Mouse (Mus musculus) megakaryocyte, embryonic 14.5 days (primary cell): ENCODE measurements around the gene Tbc1d4. TPM values are rescaled to one million over a fixed set of nuclear protein-coding genes. Genes with fewer than 3 reads are reported as not detected.

Experiments
- H3K27me3 ChIP-seq: replicated peaks from 2 replicates; pipeline ENCODE3; 2012; ENCODE audit warnings: inconsistent platforms
- H3K36me3 ChIP-seq: replicated peaks from 2 replicates; pipeline ENCODE3; 2012; ENCODE audit warnings: low read length, inconsistent platforms, mixed read lengths
- H3K4me1 ChIP-seq: 2 replicates; pipeline ENCODE4 v1.6.1; 2012; ENCODE audit warnings: inconsistent platforms
- H3K4me3 ChIP-seq: replicated peaks from 2 replicates; pipeline ENCODE3; 2012; ENCODE audit warnings: moderate library complexity, mild to moderate bottlenecking, inconsistent platforms
- H3K9me3 ChIP-seq: 2 replicates; pipeline ENCODE4 v1.6.1; 2012; ENCODE audit warnings: inconsistent platforms
- FLI1 ChIP-seq: IDR thresholded peaks from 2 replicates; pipeline ENCODE4 v1.6.1; 2012; ENCODE audit warnings: low read length, inconsistent platforms, mixed read lengths
- GATA1 ChIP-seq: IDR thresholded peaks from 3 replicates; pipeline ENCODE4 v1.6.1; 2012; ENCODE audit warnings: mixed read lengths, low read length, inconsistent platforms, borderline replicate concordance
- polyA plus RNA-seq: library from polyadenylated mRNA; stranded (reverse); fragments of >175 nt; gene quantifications from 2 replicates; pipeline ENCODE4 v1.2.3, GENCODE M21; 2012; ENCODE audit warnings: low replicate concordance; ENCODE audit not compliant: insufficient read depth

Gene Tbc1d4
- polyA plus RNA-seq, 1 experiment: 1.5 TPM

DNA sequence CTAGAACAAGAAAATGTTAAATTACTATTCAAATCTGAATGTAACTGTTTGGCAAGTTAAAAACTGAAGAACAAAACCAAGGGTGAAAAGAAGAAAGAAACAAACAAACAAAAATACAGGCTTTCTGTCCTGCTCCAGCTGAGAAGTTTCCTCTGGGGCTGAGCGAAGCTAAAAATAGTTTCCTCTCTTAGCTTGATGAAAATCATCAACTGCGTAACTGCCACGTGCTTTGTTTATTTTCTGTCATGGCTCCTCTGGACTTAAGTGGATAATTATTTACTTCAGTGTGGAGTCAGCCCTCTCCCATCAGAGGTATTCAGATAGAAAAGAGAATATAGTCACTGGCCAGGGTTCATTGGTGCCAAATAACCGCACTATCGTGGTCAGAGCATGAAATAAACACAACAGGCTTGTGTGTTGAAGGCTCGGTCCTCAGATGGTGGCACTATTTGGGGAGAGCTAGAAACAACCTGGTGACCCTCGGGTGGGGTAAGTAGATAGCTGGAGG, 35.8 kb downstream of the Tbc1d4 start:
- Histone ChIP-seq H3K36me3 (no peaks in the 10 kb centered on the region), H3K27me3 (no peaks in the 10 kb centered on the region), H3K9me3 (no peaks in the 10 kb centered on the region), H3K4me1 (peaks cover 9% of the 10 kb centered on the region), H3K4me3 (no peak overlapping the region)
- TF ChIP-seq GATA1 (no peak), FLI1 (no peak)

DNA sequence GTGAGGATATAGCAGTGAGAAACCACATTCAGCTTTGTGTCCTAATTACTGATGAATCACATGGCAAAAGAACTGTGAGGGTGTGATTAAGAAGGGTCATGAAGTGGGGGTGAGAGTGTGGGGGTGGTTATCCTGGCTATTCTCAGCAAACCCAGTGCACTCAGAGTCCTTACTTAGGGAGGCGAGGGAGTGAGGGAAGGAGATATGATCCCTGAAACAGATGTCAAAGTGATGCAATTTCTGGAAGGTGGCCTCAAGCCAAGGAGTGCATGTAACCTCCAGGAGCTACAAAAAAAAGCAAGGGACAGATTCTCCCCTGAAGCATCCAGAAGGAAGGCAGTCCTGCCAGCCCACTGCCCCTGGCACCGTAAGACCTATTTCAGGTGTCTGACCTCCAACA, 40.2 kb downstream of the Tbc1d4 start:
- Histone ChIP-seq H3K4me1 (peaks cover 4% of the 10 kb centered on the region), H3K9me3 (no peaks in the 10 kb centered on the region), H3K4me3 (no peak overlapping the region), H3K36me3 (no peaks in the 10 kb centered on the region), H3K27me3 (no peaks in the 10 kb centered on the region)
- TF ChIP-seq FLI1 (no peak), GATA1 (no peak)

DNA sequence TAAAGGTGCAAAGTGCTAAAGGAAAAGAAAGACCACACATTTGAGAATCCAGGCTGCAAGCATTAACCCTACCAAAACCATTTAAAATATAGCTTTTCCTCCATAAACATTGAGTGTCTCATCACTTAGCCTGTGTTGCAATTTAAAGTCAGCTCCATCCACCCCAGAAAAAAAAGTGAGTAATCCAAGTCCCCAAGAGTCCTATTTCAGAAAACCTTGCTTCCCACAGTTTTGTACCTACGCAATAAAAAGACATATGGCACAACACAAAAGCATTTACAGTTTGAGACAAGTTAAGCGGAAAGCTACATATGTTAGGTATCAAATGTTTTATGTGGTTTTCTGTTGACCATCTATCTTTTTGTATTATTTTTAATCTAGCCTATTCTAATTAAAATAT, 42.3 kb downstream of the Tbc1d4 start:
- H3K9me3 ChIP-seq: 0 out of 2 replicates have a peak, but pooled peaks cover 8% of the 10 kb centered on the region
- H3K27me3 ChIP-seq: no peaks in the 10 kb centered on the region
- TF ChIP-seq GATA1: no peak
- TF ChIP-seq FLI1: no peak
- H3K36me3 ChIP-seq: no peaks in the 10 kb centered on the region
- no peak overlapping the region for H3K4me3 ChIP-seq
- peaks cover 4% of the 10 kb centered on the region for H3K4me1 ChIP-seq

DNA sequence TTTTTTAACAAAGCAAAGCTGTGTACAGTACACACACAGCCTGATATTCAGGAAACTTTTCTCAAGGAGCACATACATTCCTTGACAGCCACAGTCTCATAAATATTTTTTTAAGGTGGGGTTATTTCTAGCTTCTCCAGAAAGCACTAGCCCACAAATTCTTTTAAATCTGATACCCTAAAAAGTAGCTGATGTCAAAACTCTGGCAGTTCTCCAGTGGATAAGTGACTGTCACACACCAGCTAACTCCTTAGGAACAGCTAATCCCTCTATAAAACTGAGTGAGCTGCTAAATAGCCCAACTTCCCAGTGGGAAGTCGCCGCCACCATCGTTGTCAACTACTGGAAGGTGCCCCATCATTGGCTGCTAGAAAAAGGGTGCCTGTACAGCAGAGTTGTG, 43.3 kb downstream of the Tbc1d4 start:
- H3K9me3 ChIP-seq: 0 out of 2 replicates have a peak, but pooled peaks cover 8% of the 10 kb centered on the region
- no peak overlapping the region for H3K4me3 ChIP-seq
- TF ChIP-seq FLI1: no peak
- TF ChIP-seq GATA1: no peak
- no peaks in the 10 kb centered on the region for H3K27me3 ChIP-seq
- H3K4me1 ChIP-seq: peaks cover 10% of the 10 kb centered on the region
- no peaks in the 10 kb centered on the region for H3K36me3 ChIP-seq

DNA sequence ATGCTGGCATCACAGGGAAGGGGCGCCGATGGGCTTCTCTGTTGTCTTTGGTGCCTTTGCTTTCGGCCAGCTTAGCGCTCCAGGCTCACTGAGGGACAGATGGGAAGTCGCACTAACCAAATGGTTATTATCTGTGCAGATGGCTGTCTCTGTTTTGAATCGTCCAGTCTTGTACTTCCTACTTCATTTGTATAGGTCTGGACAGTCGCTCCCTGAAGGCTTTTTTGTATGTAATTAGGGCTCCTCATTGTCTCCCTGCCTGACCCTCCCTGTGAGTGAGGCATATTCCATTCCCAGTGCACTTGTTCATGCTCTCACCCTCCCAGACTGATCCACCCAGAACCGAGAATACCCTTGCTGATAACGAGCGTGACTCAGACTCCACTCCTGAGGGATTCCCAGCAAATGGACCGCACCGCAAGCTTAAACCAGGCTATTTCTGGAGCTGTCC, 47.7 kb downstream of the Tbc1d4 start:
- H3K27me3 ChIP-seq: no peaks in the 10 kb centered on the region
- no peak overlapping the region for H3K4me3 ChIP-seq
- 0 out of 2 replicates have a peak, but pooled peaks cover 8% of the 10 kb centered on the region for H3K9me3 ChIP-seq
- no peaks in the 10 kb centered on the region for H3K36me3 ChIP-seq
- no peak for TF ChIP-seq GATA1
- TF ChIP-seq FLI1: no peak
- H3K4me1 ChIP-seq: peaks cover 21% of the 10 kb centered on the region

DNA sequence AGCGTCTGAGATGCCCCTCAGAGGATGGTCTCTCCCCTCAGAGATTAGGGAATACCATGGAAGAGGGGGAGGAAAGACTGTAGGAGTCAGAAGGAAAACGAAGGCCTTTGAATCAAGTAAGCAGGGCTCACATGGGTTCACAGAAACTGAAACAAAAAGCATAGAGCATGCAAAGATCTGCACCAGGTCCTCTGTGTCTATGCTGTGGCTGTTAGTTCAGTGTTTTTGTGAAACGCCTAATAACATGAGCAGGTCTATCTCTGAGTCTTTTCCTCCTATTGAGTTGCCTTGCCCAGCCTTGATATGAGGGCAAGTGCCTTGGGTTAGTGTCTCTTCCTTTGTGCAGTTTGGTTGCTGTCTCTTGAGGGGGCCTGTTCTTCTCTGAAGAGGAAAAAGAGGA, 49.5 kb downstream of the Tbc1d4 start:
- Histone ChIP-seq H3K9me3 (0 out of 2 replicates have a peak, but pooled peaks cover 8% of the 10 kb centered on the region), H3K27me3 (no peaks in the 10 kb centered on the region), H3K4me1 (peaks cover 21% of the 10 kb centered on the region), H3K36me3 (no peaks in the 10 kb centered on the region), H3K4me3 (no peak overlapping the region)
- TF ChIP-seq FLI1 (no peak), GATA1 (no peak)

DNA sequence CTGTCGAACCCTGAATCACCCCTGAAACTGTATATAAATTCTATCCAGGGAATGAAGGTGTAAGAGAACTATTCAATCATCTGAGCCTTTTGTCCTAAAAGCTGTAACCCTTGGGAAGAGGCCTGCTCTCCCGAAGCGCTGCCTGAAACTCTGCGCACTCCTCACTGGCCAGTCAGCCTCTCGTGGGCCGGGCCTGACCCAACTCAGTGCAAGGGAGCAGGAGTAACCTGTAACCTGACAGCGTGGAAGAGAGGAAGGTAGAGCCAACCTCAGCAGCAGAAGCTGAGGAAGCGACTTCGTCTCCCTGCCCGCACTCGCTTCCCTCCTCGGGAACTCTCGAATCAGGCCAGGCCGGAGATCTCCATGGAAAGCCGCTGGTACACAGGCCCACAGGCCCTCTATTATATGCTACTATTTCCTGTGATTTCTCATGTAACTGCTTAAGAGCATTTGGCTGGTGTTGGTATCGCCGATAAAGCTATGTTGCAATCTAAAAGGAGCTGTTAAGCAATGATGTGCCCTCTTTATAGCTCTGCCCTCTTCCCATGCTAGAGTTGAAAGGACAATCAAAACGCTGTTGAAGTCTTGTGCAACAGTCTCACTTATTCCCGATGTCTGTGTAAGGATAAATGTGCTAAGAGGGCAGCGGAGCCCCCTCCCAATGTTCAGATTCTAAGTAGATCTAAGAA, 60.0 kb downstream of the Tbc1d4 start:
- TF ChIP-seq FLI1: no peak
- no peak for TF ChIP-seq GATA1
- Histone ChIP-seq H3K4me3 (no peak overlapping the region), H3K9me3 (peaks cover 3% of the 10 kb centered on the region), H3K4me1 (peaks cover 8% of the 10 kb centered on the region), H3K36me3 (no peaks in the 10 kb centered on the region), H3K27me3 (no peaks in the 10 kb centered on the region)

DNA sequence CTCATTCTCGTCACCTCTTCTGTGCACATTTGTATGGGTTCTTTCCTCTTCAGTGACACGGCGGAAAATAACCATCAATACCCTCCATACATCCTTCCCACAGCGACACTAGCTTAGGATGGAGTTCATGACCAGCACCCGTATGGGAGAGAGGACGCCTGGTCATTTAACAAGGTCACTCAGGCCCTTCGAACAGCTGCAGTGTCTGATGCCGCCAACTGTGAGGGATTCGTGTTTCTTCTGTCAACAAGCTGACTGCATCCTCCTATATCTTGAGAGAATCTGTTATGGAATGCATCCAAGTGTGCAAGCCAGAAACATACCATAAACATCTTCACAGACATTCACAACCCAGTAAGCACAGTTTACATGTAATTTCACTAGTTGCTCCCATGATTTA, 67.1 kb downstream of the Tbc1d4 start:
- TF ChIP-seq GATA1: no peak
- no peak for TF ChIP-seq FLI1
- no peaks in the 10 kb centered on the region for H3K4me1 ChIP-seq
- H3K4me3 ChIP-seq: no peak overlapping the region
- H3K27me3 ChIP-seq: no peaks in the 10 kb centered on the region
- H3K36me3 ChIP-seq: no peaks in the 10 kb centered on the region
- H3K9me3 ChIP-seq: no peaks in the 10 kb centered on the region

DNA sequence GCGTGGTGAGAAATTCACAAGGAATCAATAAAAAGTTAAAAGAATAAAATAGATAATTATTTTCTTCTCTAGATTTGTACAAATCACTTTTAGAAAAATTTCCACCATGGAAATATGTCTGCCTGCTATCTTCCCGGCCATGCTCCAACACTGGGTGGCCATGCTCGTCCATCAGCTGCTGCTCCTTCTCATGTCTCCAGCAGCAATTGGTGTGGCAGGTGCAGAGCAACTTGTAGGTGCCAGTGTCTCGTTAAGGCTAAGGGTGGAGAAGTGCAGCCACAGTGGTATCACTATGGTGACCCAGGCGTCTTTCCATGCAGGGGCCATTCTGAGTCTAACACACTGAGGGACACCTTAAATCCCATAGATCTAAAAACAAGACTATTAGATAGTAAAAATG, 67.8 kb downstream of the Tbc1d4 start:
- no peaks in the 10 kb centered on the region for H3K9me3 ChIP-seq
- no peaks in the 10 kb centered on the region for H3K36me3 ChIP-seq
- H3K4me1 ChIP-seq: no peaks in the 10 kb centered on the region
- TF ChIP-seq FLI1: no peak
- no peak for TF ChIP-seq GATA1
- no peaks in the 10 kb centered on the region for H3K27me3 ChIP-seq
- H3K4me3 ChIP-seq: no peak overlapping the region

DNA sequence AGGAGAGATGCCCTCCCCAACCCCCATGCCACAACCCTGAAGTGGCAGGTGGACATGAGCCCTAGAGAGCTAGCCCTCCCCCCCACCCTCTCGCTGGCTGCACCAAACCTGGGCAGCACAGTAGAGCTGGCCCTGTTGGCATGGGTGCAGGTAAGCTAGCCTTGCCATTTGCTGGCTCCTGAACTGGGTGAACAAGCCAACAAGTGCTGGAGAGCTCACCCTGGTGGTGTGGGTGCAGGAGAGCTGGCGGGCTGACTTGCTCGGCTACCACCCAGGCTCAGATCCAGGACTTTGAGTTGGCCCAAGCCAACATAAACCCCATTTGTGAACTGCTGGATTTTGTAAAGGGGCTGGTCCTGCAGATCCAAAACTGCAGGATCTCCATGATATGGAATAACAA, 68.5 kb downstream of the Tbc1d4 start:
- TF ChIP-seq GATA1 (no peak), FLI1 (no peak)
- Histone ChIP-seq H3K4me3 (no peak overlapping the region), H3K27me3 (no peaks in the 10 kb centered on the region), H3K36me3 (no peaks in the 10 kb centered on the region), H3K9me3 (no peaks in the 10 kb centered on the region), H3K4me1 (no peaks in the 10 kb centered on the region)
